Mouse (Mus musculus) embryonic fibroblast, embryonic 13.5 days (primary cell): ENCODE results near the gene Rasal2. TPM values are rescaled to one million over a fixed set of nuclear protein-coding genes. Genes with fewer than 3 reads are reported as not detected.
"Not testable (repeated sequence)": the region's sequence is repeated elsewhere in the genome, so short reads cannot be mapped to it uniquely, and the experiment has no call there.

Experiments
- H3K27ac ChIP-seq: 2 replicates; pipeline ENCODE4 v1.5.1; 2012; ENCODE audit warnings: low read length, control low read depth, inconsistent platforms; ENCODE audit not compliant: insufficient read depth
- H3K4me1 ChIP-seq: 2 replicates; pipeline ENCODE4 v1.6.1; 2011; ENCODE audit warnings: low read length; ENCODE audit not compliant: control insufficient read depth, insufficient read depth
- H3K4me3 ChIP-seq: 2 replicates; pipeline ENCODE4 v1.5.1; 2011; ENCODE audit warnings: mild to moderate bottlenecking, control low read depth, low read length; ENCODE audit not compliant: insufficient read depth
- CTCF ChIP-seq: IDR thresholded peaks from 2 replicates; pipeline ENCODE4 v1.5.1; 2011; ENCODE audit warnings: mild to moderate bottlenecking, control low read depth, low read length, moderate library complexity, borderline replicate concordance; ENCODE audit not compliant: insufficient read depth
- POLR2A ChIP-seq: IDR thresholded peaks from 2 replicates; pipeline ENCODE4 v1.6.1; 2011; ENCODE audit warnings: low read depth, mild to moderate bottlenecking, control low read depth, low read length, moderate library complexity
- polyA plus RNA-seq: library from polyadenylated mRNA; stranded (reverse); fragments of >200 nt; gene quantifications from 2 replicates; pipeline ENCODE4 v1.2.4, GENCODE M21; 2011; ENCODE audit warnings: low read depth; ENCODE audit not compliant: missing spikeins, insufficient read length

The Rasal2 gene
- polyA plus RNA-seq, 1 experiment, result 20.1 TPM

DNA sequence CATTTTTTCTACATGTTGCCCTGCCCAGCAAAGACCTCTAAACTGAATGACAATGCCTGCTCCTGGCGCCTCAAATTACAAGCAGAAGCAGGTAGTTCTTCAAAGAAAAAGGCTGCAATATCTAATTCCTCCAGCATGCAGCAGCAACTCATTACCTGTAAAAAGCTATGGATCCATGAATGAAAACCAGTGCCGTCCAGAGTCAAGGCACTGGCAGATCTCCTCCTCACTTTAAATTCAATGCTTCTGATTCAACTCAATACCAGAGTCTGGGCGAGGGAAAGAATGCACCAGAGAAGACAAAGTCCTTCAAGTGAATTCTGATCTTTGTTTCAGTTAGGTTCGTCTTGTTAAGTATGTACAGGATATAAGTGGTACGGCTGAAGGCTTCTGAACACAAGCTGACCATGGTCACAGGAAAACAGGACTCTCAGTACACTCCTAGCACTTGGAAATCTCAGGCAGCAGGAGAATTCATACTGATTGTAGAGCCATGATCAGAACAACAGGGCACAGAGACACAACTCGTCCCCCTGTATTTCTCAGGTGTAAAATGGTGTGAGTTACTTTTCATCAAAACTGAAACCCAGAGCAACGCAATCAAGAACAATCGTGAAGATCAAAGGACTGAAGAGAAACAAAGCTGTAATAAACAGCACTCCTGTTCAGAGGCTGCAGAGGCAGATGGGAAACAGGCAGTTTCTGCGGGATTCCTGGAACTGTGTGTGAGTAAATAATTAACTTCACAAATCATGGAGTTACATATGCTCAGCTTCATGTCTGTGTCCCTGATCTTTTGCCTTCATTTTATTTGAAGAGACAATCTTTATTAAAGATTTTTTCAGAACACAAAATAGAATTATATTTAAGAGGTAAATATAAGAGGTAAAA, 158.6 kb downstream of the Rasal2 start:
- Histone ChIP-seq H3K27ac (no peak overlapping the region), H3K4me1 (peaks cover 2% of the 10 kb centered on the region), H3K4me3 (no peak overlapping the region)
- TF ChIP-seq CTCF (no peak), POLR2A (no peak)

- no peak overlapping the region for H3K4me3 ChIP-seq
- TF ChIP-seq CTCF (no peak), POLR2A (no peak)
- no peak overlapping the region for H3K27ac ChIP-seq
These were observed 164.3 kb downstream of the Rasal2 start for GRCm38 (mm10) chr1:157248112-157248511.

DNA sequence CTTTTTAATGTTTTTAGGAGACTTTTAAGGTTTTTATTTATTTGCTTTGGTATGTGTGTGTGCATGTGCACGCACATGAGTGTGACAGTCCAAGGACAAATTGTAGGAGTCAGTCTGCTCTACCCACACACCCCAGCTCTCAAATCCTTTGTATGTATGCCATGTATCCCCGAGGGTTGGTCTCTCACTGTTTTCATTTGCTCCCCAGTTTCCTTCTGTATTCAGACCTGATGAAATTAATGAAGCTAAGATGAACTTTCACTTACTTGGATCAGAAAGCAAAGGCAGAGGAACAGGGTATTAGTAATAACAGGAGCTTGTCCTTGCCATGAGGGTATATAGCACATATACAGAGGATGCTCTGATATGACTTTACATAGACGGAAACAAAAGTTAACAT, 165.1 kb downstream of the Rasal2 start:
- no peak for TF ChIP-seq POLR2A
- no peak for TF ChIP-seq CTCF
- no peak overlapping the region for H3K4me3 ChIP-seq
- H3K27ac ChIP-seq, result no peak overlapping the region
- H3K4me1 ChIP-seq, result peaks cover 7% of the 10 kb centered on the region

More at GRCm38 (mm10) chr1:157248112-157248511, 164.3 kb downstream of the Rasal2 start:
- H3K4me1 ChIP-seq, result peaks cover 7% of the 10 kb centered on the region

- Histone ChIP-seq H3K4me3 (no peak overlapping the region), H3K27ac (no peak overlapping the region), H3K4me1 (peaks cover 7% of the 10 kb centered on the region)
- TF ChIP-seq POLR2A (no peak), CTCF (no peak)
These were observed 165.6 kb downstream of the Rasal2 start for GRCm38 (mm10) chr1:157246779-157247178.

- no peak for TF ChIP-seq POLR2A
- no peak for TF ChIP-seq CTCF
- H3K4me1 ChIP-seq, result peaks cover 7% of the 10 kb centered on the region
- no peak overlapping the region for H3K4me3 ChIP-seq
- no peak overlapping the region for H3K27ac ChIP-seq
These were observed 168.0 kb downstream of the Rasal2 start for GRCm38 (mm10) chr1:157244453-157244790.

GRCm38 (mm10) chr1:157243576-157244452, 168.6 kb downstream of the Rasal2 start:
- H3K27ac ChIP-seq, result no peak overlapping the region; the same call in 1 of the 2 replicates

GRCm38 (mm10) chr1:157239687-157240086, 172.7 kb downstream of the Rasal2 start:
- TF ChIP-seq CTCF (no peak), POLR2A (no peak)
- Histone ChIP-seq H3K4me3 (no peak overlapping the region), H3K4me1 (peaks cover 7% of the 10 kb centered on the region), H3K27ac (no peak overlapping the region)

More at GRCm38 (mm10) chr1:157243576-157244452, 168.6 kb downstream of the Rasal2 start:
- H3K4me3 ChIP-seq, result no peak overlapping the region
- H3K4me1 ChIP-seq, result peaks cover 7% of the 10 kb centered on the region
- TF ChIP-seq POLR2A (no peak), CTCF (no peak)

GRCm38 (mm10) chr1:157236650-157237344, 175.6 kb downstream of the Rasal2 start:
- not testable (repeated sequence) for H3K27ac ChIP-seq, H3K4me1 ChIP-seq, H3K4me3 ChIP-seq

- TF ChIP-seq CTCF, result no peak
- TF ChIP-seq POLR2A, result no peak
- Histone ChIP-seq H3K27ac (no peak overlapping the region), H3K4me3 (no peak overlapping the region), H3K4me1 (peaks cover 6% of the 10 kb centered on the region)
These were observed 178.9 kb downstream of the Rasal2 start for GRCm38 (mm10) chr1:157233451-157233850.
